Mouse (Mus musculus): ENCODE data around the gene Farsb. TPM values are rescaled to one million over a fixed set of nuclear protein-coding genes. Genes with fewer than 3 reads are reported as not detected.

Gene Farsb
- polyA plus RNA-seq, 1 experiment: 3.4 TPM

DNA sequence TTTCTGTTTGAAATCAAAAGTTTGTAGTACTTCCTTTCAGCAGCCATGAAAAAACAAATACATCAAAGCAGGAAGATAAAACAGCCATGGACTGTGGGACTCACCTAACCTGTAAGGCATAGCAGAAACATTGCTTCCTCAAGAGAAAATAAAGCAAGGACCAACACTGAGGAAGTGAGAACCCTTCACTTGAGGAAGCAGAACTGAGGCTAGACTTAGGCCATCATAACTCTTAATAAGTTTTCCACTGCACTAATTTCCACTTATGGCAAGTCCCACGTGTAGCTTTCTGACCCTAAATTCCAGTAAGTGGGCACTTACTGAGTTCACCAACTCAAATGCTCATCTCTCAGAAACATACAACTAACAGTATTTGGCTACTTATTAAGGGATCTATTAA is 1.4 kb upstream of the Farsb start:
- TF ChIP-seq GATA1 (IDR thresholded peaks at IDR 0.05; ENCODE audit: borderline replicate concordance, low read length) (no peak), FLI1 (IDR thresholded peaks at IDR 0.05; ENCODE audit: low read length) (no peak)
- H3K27me3 ChIP-seq (replicated peaks): no peaks in the 10 kb centered on the region
- H3K4me1 ChIP-seq: peaks cover 38% of the 10 kb centered on the region

DNA sequence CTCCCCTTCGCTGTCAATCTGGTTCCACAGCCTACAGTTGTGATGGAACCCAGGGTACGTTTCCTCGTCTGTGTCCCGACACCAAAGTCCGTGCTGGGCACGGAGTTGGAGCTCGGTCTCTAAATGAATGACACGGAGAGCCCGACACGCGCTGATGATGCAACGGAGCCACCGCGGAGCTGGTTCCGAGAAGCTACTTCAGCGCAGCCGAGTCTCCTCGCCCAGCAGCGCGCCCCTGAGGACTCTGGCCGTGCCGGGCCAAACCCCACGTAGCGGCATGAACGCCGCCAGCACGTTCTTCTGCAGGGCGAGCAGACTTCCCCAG is 308 bp downstream of the Farsb start:
- no peak for TF ChIP-seq GATA1 (IDR thresholded peaks at IDR 0.05; ENCODE audit: borderline replicate concordance, low read length)
- TF ChIP-seq FLI1 (IDR thresholded peaks at IDR 0.05; ENCODE audit: low read length): no peak
- Histone ChIP-seq H3K4me1 (peaks cover 52% of the 10 kb centered on the region), H3K27me3 (replicated peaks) (no peaks in the 10 kb centered on the region), H3K36me3 (replicated peaks; ENCODE audit: low read length) (peaks cover 20% of the 10 kb centered on the region), H3K9me3 (no peaks in the 10 kb centered on the region), H3K4me3 (replicated peaks) (peak overlapping the region; percentile 98)

More for the DNA sequence above, 1.4 kb upstream of the Farsb start:
- H3K4me3 ChIP-seq (replicated peaks): no peak overlapping the region
- no peaks in the 10 kb centered on the region for H3K9me3 ChIP-seq
- H3K36me3 ChIP-seq (replicated peaks; ENCODE audit: low read length): peaks cover 10% of the 10 kb centered on the region

DNA sequence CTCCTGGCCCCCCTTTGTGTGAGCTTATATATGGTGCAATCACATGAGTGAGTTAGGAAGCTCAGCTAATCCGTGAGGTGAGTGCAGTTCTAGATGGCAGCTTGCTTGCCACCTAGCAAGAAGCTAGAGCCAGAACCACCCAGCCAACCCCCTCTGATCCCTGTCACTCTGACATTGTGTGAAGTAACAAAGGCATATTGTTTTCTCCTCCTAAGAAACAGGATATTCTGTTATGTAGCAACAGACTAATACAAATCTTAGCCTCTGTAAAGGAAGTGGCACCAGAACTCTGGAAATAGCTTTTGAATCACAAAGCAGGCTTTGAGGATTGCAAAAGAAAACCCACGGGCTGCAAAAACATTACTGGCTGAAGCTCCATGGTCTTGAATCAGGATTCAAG is 4.3 kb downstream of the Farsb start:
- TF ChIP-seq GATA1 (IDR thresholded peaks at IDR 0.05; ENCODE audit: borderline replicate concordance, low read length): no peak
- TF ChIP-seq FLI1 (IDR thresholded peaks at IDR 0.05; ENCODE audit: low read length): no peak
- Histone ChIP-seq H3K4me1 (peaks cover 75% of the 10 kb centered on the region), H3K27me3 (replicated peaks) (no peaks in the 10 kb centered on the region), H3K36me3 (replicated peaks; ENCODE audit: low read length) (peaks cover 44% of the 10 kb centered on the region), H3K4me3 (replicated peaks) (peak overlapping the region; percentile 50), H3K9me3 (no peaks in the 10 kb centered on the region)

DNA sequence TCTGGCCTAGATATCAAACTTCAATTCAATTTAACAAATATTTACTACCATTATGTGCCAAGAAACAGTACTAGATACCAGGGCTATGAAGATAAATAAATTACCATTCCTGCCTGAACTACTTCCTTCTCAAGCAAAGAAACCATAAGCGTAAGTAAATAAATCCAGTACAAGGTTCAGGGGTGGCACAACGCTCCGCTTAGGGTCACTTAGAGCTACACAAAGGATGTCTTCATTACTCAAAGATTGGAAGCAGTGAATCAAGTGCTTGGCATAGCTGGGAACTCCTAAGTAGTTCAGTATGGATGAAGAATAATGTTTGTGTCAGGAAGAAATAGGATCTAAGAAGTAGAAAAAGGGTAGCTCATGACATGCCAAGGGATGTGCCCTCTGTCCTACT is 5.3 kb downstream of the Farsb start:
- Histone ChIP-seq H3K36me3 (replicated peaks; ENCODE audit: low read length) (peaks cover 53% of the 10 kb centered on the region), H3K27me3 (replicated peaks) (no peaks in the 10 kb centered on the region), H3K4me1 (peaks cover 78% of the 10 kb centered on the region), H3K4me3 (replicated peaks) (no peak overlapping the region), H3K9me3 (no peaks in the 10 kb centered on the region)
- TF ChIP-seq FLI1 (IDR thresholded peaks at IDR 0.05; ENCODE audit: low read length) (no peak), GATA1 (IDR thresholded peaks at IDR 0.05; ENCODE audit: borderline replicate concordance, low read length) (no peak)

DNA sequence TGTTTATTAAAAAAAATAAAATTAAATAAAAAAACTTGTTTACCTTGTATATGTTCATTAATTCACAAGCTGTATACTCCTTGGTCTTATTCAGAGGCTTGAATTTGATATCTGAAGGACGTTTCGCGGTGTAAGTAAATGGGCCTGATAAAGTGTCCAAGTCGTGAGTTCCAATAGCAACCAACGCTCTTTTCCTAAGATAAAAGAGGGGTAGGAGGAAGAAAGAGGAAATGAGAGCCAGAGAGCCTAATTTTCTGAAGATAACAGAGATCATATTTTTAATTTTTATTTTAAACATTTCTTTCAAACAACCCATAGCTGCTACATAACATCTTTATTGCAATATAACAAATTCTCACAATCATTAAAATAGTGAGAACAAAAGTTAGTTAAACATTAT is 16.3 kb downstream of the Farsb start:
- H3K4me3 ChIP-seq (replicated peaks): no peak overlapping the region
- no peaks in the 10 kb centered on the region for H3K27me3 ChIP-seq (replicated peaks)
- peaks cover 91% of the 10 kb centered on the region for H3K36me3 ChIP-seq (replicated peaks; ENCODE audit: low read length)
- H3K4me1 ChIP-seq: no peaks in the 10 kb centered on the region
- H3K9me3 ChIP-seq: no peaks in the 10 kb centered on the region
- no peak for TF ChIP-seq FLI1 (IDR thresholded peaks at IDR 0.05; ENCODE audit: low read length)
- no peak for TF ChIP-seq GATA1 (IDR thresholded peaks at IDR 0.05; ENCODE audit: borderline replicate concordance, low read length)

DNA sequence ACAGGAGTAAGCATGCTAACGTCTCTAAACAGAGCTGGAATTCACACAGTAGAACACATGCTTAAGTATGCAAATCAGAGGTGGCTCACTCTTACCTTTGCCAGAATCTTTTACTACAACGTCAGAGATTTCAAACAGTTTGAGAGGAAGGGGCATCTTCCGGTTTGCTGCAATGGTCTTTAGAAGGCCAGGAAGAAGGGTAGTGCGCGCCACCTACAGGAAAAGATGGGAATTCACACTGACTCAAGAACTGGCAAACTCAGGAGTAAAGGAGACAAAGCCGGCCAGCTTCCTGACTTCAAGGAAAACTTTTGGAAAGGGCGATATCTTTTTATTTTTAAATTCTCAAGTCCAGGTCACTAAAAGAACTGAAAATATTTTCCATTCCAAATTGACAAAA is 34.0 kb downstream of the Farsb start:
- TF ChIP-seq FLI1 (IDR thresholded peaks at IDR 0.05; ENCODE audit: low read length): no peak
- no peak for TF ChIP-seq GATA1 (IDR thresholded peaks at IDR 0.05; ENCODE audit: borderline replicate concordance, low read length)

DNA sequence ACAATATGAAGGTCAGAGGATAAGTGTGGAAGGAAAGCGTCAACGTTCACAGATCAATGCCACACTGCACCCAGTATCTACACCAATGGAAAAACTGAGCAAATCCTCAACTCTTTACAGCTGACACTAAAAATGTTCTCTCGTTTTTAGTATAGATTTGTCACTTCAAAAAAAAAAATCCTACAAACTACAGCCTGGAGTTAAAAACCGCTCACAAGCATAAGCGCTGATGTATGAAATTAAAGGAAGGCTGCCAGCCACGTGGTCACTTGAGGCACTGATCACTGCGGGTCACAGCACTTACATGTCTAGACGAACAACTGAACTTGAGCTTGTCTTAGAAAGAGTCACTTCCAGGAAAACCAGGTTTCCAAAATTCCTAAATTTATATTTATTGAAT is 34.8 kb downstream of the Farsb start:
- TF ChIP-seq FLI1 (IDR thresholded peaks at IDR 0.05; ENCODE audit: low read length): no peak
- no peak for TF ChIP-seq GATA1 (IDR thresholded peaks at IDR 0.05; ENCODE audit: borderline replicate concordance, low read length)
- no peaks in the 10 kb centered on the region for H3K4me1 ChIP-seq
- no peak overlapping the region for H3K4me3 ChIP-seq (replicated peaks)
- H3K9me3 ChIP-seq: no peaks in the 10 kb centered on the region
- H3K36me3 ChIP-seq (replicated peaks; ENCODE audit: low read length): peaks cover 94% of the 10 kb centered on the region
- no peaks in the 10 kb centered on the region for H3K27me3 ChIP-seq (replicated peaks)

More for the DNA sequence above, 34.0 kb downstream of the Farsb start:
- H3K36me3 ChIP-seq (replicated peaks; ENCODE audit: low read length): peaks cover 98% of the 10 kb centered on the region
- no peak overlapping the region for H3K4me3 ChIP-seq (replicated peaks)
- H3K4me1 ChIP-seq: no peaks in the 10 kb centered on the region
- H3K27me3 ChIP-seq (replicated peaks): no peaks in the 10 kb centered on the region
- no peaks in the 10 kb centered on the region for H3K9me3 ChIP-seq

DNA sequence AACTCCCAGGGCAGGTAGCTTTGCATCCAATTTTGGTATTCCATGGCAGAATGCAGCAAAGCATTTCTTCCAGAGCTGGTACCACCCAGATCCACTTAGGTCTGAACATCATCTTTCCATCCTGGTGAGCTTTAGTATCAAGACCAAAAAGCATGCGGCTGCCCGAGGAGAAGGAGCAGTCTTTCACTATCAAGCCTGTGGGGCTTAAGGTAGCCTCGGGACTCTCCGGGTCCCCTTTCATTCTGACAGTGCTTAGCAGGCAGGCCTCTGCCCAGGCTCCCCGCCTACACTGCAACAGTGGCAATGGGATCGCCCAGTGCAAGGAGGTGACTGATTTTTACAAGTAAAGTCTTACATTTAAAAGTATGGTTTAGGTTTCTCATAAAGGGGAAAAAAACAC is 36.2 kb downstream of the Farsb start:
- H3K27me3 ChIP-seq (replicated peaks): no peaks in the 10 kb centered on the region
- H3K9me3 ChIP-seq: no peaks in the 10 kb centered on the region
- no peak overlapping the region for H3K4me3 ChIP-seq (replicated peaks)
- peaks cover 10% of the 10 kb centered on the region for H3K4me1 ChIP-seq
- TF ChIP-seq GATA1 (IDR thresholded peaks at IDR 0.05; ENCODE audit: borderline replicate concordance, low read length): no peak
- no peak for TF ChIP-seq FLI1 (IDR thresholded peaks at IDR 0.05; ENCODE audit: low read length)
- H3K36me3 ChIP-seq (replicated peaks; ENCODE audit: low read length): peaks cover 93% of the 10 kb centered on the region

DNA sequence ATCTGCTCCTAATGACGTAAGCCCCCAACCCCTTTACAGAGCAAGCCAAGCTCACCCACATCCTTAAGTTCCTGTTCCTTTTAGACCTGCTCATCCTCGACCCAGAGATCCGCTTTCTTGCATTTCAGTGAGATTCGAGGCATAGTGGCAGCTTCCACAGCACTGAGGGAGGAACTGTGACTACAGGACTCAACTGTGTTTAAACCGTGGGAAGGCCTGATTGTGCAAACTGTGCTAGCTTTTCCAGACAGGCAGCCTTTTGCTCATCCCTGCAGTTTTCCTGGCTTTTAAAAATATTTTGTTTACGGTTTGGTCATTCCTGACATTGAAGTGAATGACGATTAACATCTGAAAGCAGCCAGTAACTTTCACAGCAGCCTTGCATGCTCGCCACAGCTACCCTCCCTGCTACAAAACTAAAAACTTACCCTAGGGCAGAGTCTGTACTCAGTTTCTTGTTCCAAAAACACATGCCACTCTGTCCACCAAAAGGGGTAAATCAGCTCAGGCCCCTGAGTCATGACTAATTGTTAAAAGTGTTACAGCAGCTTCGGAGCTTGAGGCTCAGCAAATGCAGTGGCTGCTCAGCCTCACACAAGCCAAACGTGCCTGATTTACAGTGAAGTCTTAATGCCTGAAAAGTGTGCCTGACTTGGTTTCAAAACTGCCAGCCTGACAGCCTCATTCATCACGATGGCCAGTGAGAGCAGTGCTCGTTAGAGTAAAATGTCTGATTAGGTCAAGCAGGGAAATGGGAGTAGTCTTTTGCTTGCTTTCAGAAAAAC is 37.4 kb downstream of the Farsb start:
- TF ChIP-seq FLI1 (IDR thresholded peaks at IDR 0.05; ENCODE audit: low read length): no peak
- TF ChIP-seq GATA1 (IDR thresholded peaks at IDR 0.05; ENCODE audit: borderline replicate concordance, low read length): no peak
- H3K9me3 ChIP-seq: no peaks in the 10 kb centered on the region
- H3K4me1 ChIP-seq: peaks cover 10% of the 10 kb centered on the region
- H3K36me3 ChIP-seq (replicated peaks; ENCODE audit: low read length): peaks cover 91% of the 10 kb centered on the region
- no peaks in the 10 kb centered on the region for H3K27me3 ChIP-seq (replicated peaks)
- H3K4me3 ChIP-seq (replicated peaks): no peak overlapping the region

DNA sequence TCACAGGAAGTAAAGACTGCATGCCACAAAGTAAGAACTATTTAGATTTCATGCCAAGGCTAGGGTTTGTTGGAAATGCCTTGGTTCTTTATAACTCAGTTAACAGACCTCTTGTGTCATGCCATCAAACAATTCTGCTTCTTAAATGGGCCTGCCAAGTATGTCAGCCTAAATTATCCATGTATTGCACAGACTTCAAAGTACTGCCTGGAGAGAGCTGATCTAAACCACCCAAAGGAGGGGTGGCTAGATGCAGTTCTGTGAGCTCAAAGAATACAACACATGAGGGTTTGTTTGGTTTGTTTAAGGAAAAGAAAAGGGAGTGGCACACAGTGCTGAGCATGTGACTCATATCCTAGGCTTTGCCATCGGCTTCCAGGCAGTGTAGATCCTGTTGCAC is 40.6 kb downstream of the Farsb start:
- Histone ChIP-seq H3K36me3 (replicated peaks; ENCODE audit: low read length) (peaks cover 93% of the 10 kb centered on the region), H3K9me3 (no peaks in the 10 kb centered on the region), H3K4me3 (replicated peaks) (no peak overlapping the region), H3K4me1 (peaks cover 10% of the 10 kb centered on the region), H3K27me3 (replicated peaks) (no peaks in the 10 kb centered on the region)
- TF ChIP-seq GATA1 (IDR thresholded peaks at IDR 0.05; ENCODE audit: borderline replicate concordance, low read length): no peak
- no peak for TF ChIP-seq FLI1 (IDR thresholded peaks at IDR 0.05; ENCODE audit: low read length)

Data from megakaryocyte, embryonic 14.5 days (primary cell).